Mouse (Mus musculus) brain, embryonic 14.5 days (tissue): Measurements from ENCODE around the gene Slc39a11.

ENCODE experiments used
- CTCF ChIP-seq: fragments of 200-500 bp; IDR thresholded peaks from 2 replicates; pipeline ENCODE4 v1.5.1; 2012; ENCODE audit warnings: inconsistent platforms, mild to moderate bottlenecking, moderate library complexity, borderline replicate concordance; ENCODE audit not compliant: insufficient read depth, insufficient read length; ENCODE audit errors: extremely low read depth
- POLR2A ChIP-seq: fragments of 200-500 bp; IDR thresholded peaks from 2 replicates; pipeline ENCODE4 v1.6.1; 2012; ENCODE audit warnings: mild to moderate bottlenecking, inconsistent platforms, borderline replicate concordance; ENCODE audit not compliant: poor library complexity, insufficient read depth, insufficient read length, severe bottlenecking; ENCODE audit errors: extremely low read depth

- TF ChIP-seq CTCF: no peak
- TF ChIP-seq POLR2A: no peak
These were observed 139.6 kb downstream of the Slc39a11 start for GRCm38 (mm10) chr11:113510249-113510648.
